Comparison of ENCODE assay signal across 8 mouse cellular contexts in genomic region chr10:93833370-93833698, GRCm38 (mm10). TPM values are rescaled to one million over a fixed set of nuclear protein-coding genes. Genes with fewer than 3 reads are reported as not detected.
DNase-seq lines count a peak whose midpoint lies in the region; ATAC-seq and TF ChIP-seq lines count a peak whose summit lies in the region.

No protein-coding gene starts in this region.

- H3K4me1 ChIP-seq in heart, embryonic 14.5 days (ENCODE audit: control insufficient read depth in 2 of 2, insufficient read depth in 2 of 2, low read length in 2 of 2) = peaks cover 6 to 9% of the 10 kb centered on the region in 2 experiments; a peak in 2 of 4 replicates
- H3K4me1 ChIP-seq in ES-E14 (ENCODE audit: control insufficient read depth in 2 of 2, insufficient read depth in 2 of 2, low read length in 2 of 2, poor library complexity in 1 of 2) = peaks cover 2 to 5% of the 10 kb centered on the region in 2 experiments; a peak in 3 of 4 replicates
- H3K4me1 ChIP-seq in liver, postnatal 0 days (ENCODE audit: insufficient read depth) = peaks cover 25% of the 10 kb centered on the region

- H3K4me3 ChIP-seq in heart, embryonic 14.5 days (ENCODE audit: control insufficient read depth in 1 of 2, insufficient read depth in 1 of 2, low read depth in 1 of 2, low read length in 2 of 2) = peak overlapping the region; percentile 67 to 78
- peak overlapping the region; percentile 89 to 99 for H3K4me3 ChIP-seq in ES-E14 (ENCODE audit: insufficient read depth in 1 of 2, low read depth in 1 of 2, low read length in 2 of 2, poor library complexity in 1 of 2, severe bottlenecking in 1 of 2)
- H3K4me3 ChIP-seq in liver, postnatal 0 days (ENCODE audit: low read depth, low read length) = peak overlapping the region; percentile 86

- TF ChIP-seq EP300 in liver, postnatal 0 days (IDR thresholded peaks at IDR 0.05; ENCODE audit: low read depth) = no peak

- DNase-seq in heart, adult 18-20 months = no peak
- DNase-seq in ES-E14 (ENCODE audit: low read depth, low spot score) = no peak
- DNase-seq in forelimb bud, embryonic 11.5 days (ENCODE audit: low read depth, low spot score) = peak; percentile 64
- no peak for DNase-seq in liver, postnatal 0 days
- no peak for DNase-seq in yolk sac, embryonic 10.5 days (ENCODE audit: low spot score)
- DNase-seq in gastrocnemius, postnatal 25 days = no peak
- no peak for DNase-seq in layer of hippocampus, postnatal 25 days (ENCODE audit: extremely low spot score in 1 of 2, low spot score in 1 of 2)

- no peaks in the 10 kb centered on the region for H3K9me3 ChIP-seq in heart, embryonic 14.5 days (ENCODE audit: control insufficient read depth, low read length)
- H3K9me3 ChIP-seq in ES-E14 (ENCODE audit: control insufficient read depth, insufficient read depth, low read depth, low read length) = no peaks in the 10 kb centered on the region
- no peaks in the 10 kb centered on the region for H3K9me3 ChIP-seq in liver, postnatal 0 days (ENCODE audit: low read length)

- H3K27me3 ChIP-seq in heart, embryonic 14.5 days (ENCODE audit: control insufficient read depth, insufficient read depth, low read length) = peaks cover 72% of the 10 kb centered on the region
- peaks cover 53% of the 10 kb centered on the region for H3K27me3 ChIP-seq in liver, postnatal 0 days (ENCODE audit: insufficient read depth, low read length)

- H3K9ac ChIP-seq in heart, embryonic 14.5 days (ENCODE audit: low read length) = peak overlapping the region; percentile 62; the same call in 1 of the 2 replicates
- peak overlapping the region; percentile 17; the same call in 1 of the 2 replicates for H3K9ac ChIP-seq in ES-E14 (ENCODE audit: insufficient read depth, low read depth, low read length, poor library complexity, severe bottlenecking)
- H3K9ac ChIP-seq in liver, postnatal 0 days (replicated peaks) = peak overlapping the region; percentile 72

- 4% methylated on average over 16 of the region's 16 CpGs for WGBS in heart, embryonic 14.5 days
- 3% methylated on average over 16 of the region's 16 CpGs for WGBS in liver, postnatal 0 days (ENCODE audit: insufficient replicate concordance)

- ATAC-seq in heart, embryonic 14.5 days (ENCODE audit: insufficient number of reproducible peaks, insufficient read depth, low FRiP score, low read depth) = no peak
- no peak for ATAC-seq in liver, postnatal 0 days

- in situ Hi-C loops in ES-E14 (cut with MboI; ENCODE audit: low sequenced_read_pairs in 2 of 2, unreplicated experiment in 2 of 2) = no loop called here

- H3K27ac ChIP-seq in heart, embryonic 14.5 days (replicated peaks in 1 of 2; ENCODE audit: control insufficient read depth in 1 of 2, insufficient read depth in 1 of 2, low read depth in 2 of 2, low read length in 2 of 2) = no peak overlapping the region
- no peak overlapping the region for H3K27ac ChIP-seq in ES-E14 (ENCODE audit: insufficient read depth, low read depth, low read length, poor library complexity, severe bottlenecking)
- H3K27ac ChIP-seq in liver, postnatal 0 days (ENCODE audit: low read depth) = no peak overlapping the region

- no peaks in the 10 kb centered on the region for H3K36me3 ChIP-seq in heart, embryonic 14.5 days (ENCODE audit: control insufficient read depth, insufficient read depth, low read length)
- no peaks in the 10 kb centered on the region for H3K36me3 ChIP-seq in ES-E14 (ENCODE audit: control insufficient read depth, insufficient read depth, low read length, poor library complexity, severe bottlenecking)
- no peaks in the 10 kb centered on the region for H3K36me3 ChIP-seq in liver, postnatal 0 days (replicated peaks; ENCODE audit: insufficient read depth, low read length)

- peak overlapping the region; percentile 100 for H3K4me2 ChIP-seq in heart, embryonic 14.5 days (ENCODE audit: low read length)
- H3K4me2 ChIP-seq in liver, postnatal 0 days (ENCODE audit: low read depth, low read length) = peak overlapping the region; percentile 100

- no peak for TF ChIP-seq CTCF in liver, postnatal 0 days (IDR thresholded peaks at IDR 0.05; ENCODE audit: low read depth)

TF ChIP-seq in ES-E14, 5 proteins besides CTCF, POLR2A, EP300 and RAD21:
- TF ChIP-seq ZNF384 (IDR thresholded peaks at IDR 0.05; ENCODE audit: low read depth, low read length) (no peak), MAFK (IDR thresholded peaks at IDR 0.05; ENCODE audit: insufficient read depth, low read depth, low read length) (no peak), CHD2 (IDR thresholded peaks at IDR 0.05; ENCODE audit: low read depth, low read length) (no peak), ZC3H11A (IDR thresholded peaks at IDR 0.05; ENCODE audit: borderline replicate concordance, low read depth, low read length) (no peak)
TF ChIP-seq in ES-E14: peak in this region for 0.

RNA-seq across cellular contexts. Expression of gene Usp44, which starts 2.0 kb away (rescaled TPM):
- 0.15 and 0.18 TPM in 2 replicates for polyA plus RNA-seq in heart, embryonic 14.5 days (2014; fragmentation: Nextera tagmentation; extraction: Ambion mirVana)
- not detected for total RNA-seq in heart, adult 18-20 months (2021)
- total RNA-seq in ES-E14 (2012; rRNA removed) = 19.7 and 30.5 TPM in 2 replicates
- 0.22 and 0.23 TPM in 2 replicates for polyA plus RNA-seq in liver, postnatal 0 days (2015; fragmentation: Nextera tagmentation; extraction: Ambion mirVana)
- under 1 TPM; 0.46 to 0.49 TPM for total RNA-seq in gastrocnemius, postnatal 25 days (2021)
- not detected for total RNA-seq in layer of hippocampus, postnatal 25 days (2021)

Comparison
In these comparisons a context has a peak if more than half of its experiments do, and no peak if none do; other contexts are left out.
1. H3K9ac ChIP-seq: peak in every context shown above with its lines; median percentile 72 in liver, postnatal 0 days; 62 in heart, embryonic 14.5 days; 17 in ES-E14.
2. RNA of gene Usp44, which starts 2.0 kb away (total RNA-seq): 19.7 to 30.5 TPM in ES-E14; 0.46 to 0.49 TPM in gastrocnemius, postnatal 25 days, not detected in heart, adult 18-20 months and not detected in layer of hippocampus, postnatal 25 days; every median in the first group is over 10 times any median in the second.
3. Peak in every context shown above with its lines, with median percentiles within 50 percentile points of each other: H3K4me3 ChIP-seq.